Mouse (Mus musculus) heart, embryonic 15.5 days (tissue): ENCODE data around the gene Nubp1. TPM values are rescaled to one million over a fixed set of nuclear protein-coding genes. Genes with fewer than 3 reads are reported as not detected.

Experiments
- ATAC-seq: fragments of 200-750 bp; cut with Nextera tagmentation; replicated peaks from 2 replicates; pipeline ENCODE4 v1.8.0; 2017; ENCODE audit warnings: low read depth, moderate TSS enrichment; ENCODE audit not compliant: insufficient number of reproducible peaks, insufficient read depth, low FRiP score
- H3K27ac ChIP-seq: fragments of 300-500 bp; sonication (generic); 2 replicates; pipeline ENCODE4 v1.5.1; 2015; ENCODE audit warnings: mild to moderate bottlenecking, inconsistent platforms
- H3K27me3 ChIP-seq: fragments of 300-500 bp; sonication (generic); 2 replicates; pipeline ENCODE4 v1.6.1; 2015; ENCODE audit warnings: inconsistent platforms
- H3K36me3 ChIP-seq: fragments of 300-500 bp; sonication (generic); 2 replicates; pipeline ENCODE4 v1.6.1; 2015; ENCODE audit warnings: mild to moderate bottlenecking, inconsistent platforms
- H3K4me1 ChIP-seq: fragments of 300-500 bp; sonication (generic); replicated peaks from 2 replicates; pipeline ENCODE4 v1.6.1; 2015; ENCODE audit warnings: inconsistent platforms
- H3K4me2 ChIP-seq: fragments of 300-500 bp; sonication (generic); 2 replicates; pipeline ENCODE4 v1.6.1; 2015; ENCODE audit warnings: inconsistent platforms, mild to moderate bottlenecking, moderate library complexity
- H3K4me3 ChIP-seq: fragments of 300-500 bp; sonication (generic); 2 replicates; pipeline ENCODE4 v1.5.1; 2015; ENCODE audit warnings: mild to moderate bottlenecking, inconsistent platforms
- H3K9ac ChIP-seq: fragments of 300-500 bp; sonication (generic); 2 replicates; pipeline ENCODE4 v1.6.1; 2015; ENCODE audit warnings: mild to moderate bottlenecking, inconsistent platforms
- H3K9me3 ChIP-seq: fragments of 300-500 bp; sonication (generic); replicated peaks from 2 replicates; pipeline ENCODE4 v1.6.1; 2016; ENCODE audit warnings: inconsistent platforms
- WGBS: fragments of 180-500 bp; shearing (Covaris S2); methylation state at CpG from one replicate; pipeline ENCODE4 v1.1.7; 2015; ENCODE audit warnings: mixed read lengths; 5-methylcytosine and 5-hydroxymethylcytosine counted together
- polyA plus RNA-seq: library from polyadenylated mRNA; unstranded; fragments of >200 nt; fragmentation: Nextera tagmentation; extraction: Ambion mirVana; gene quantifications from 2 replicates; pipeline ENCODE4 v1.2.1, GENCODE M21; 2015

Nubp1 gene
- polyA plus RNA-seq, 1 experiment from 2014 or later: 28.7 TPM

DNA sequence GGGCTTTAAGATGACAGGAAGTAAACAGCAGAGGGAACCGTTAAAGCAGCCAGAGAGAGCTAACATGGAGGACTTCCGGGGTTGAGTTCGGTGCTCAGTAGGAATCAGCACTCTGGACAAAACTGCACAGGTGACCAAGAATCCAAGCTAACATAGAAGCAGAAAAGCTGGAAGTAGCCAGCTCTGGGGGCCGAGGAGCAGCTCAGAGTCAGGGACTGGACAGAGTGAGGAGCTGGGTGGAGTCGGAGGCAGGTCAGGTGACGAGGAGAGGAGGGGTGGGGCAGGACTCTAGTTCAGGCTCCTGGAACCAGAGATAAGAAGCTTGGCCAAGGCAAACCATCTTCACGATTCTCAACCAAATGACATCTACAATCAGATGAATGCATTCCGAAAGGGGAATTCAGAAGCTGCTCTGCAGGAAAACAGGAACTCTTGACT, 27.7 kb upstream of the Nubp1 start:
- no peak overlapping the region for H3K9ac ChIP-seq
- 18% methylated on average over 8 of the region's 8 CpGs for WGBS
- H3K4me2 ChIP-seq: peak overlapping the region; percentile 53
- H3K9me3 ChIP-seq: no peaks in the 10 kb centered on the region
- H3K4me1 ChIP-seq: peaks cover 9% of the 10 kb centered on the region
- ATAC-seq: 0 out of 2 replicates have a peak, but pooled peaks have one; percentile 58
- H3K27me3 ChIP-seq: 0 out of 2 replicates have a peak, but pooled peaks cover 6% of the 10 kb centered on the region
- H3K36me3 ChIP-seq: no peaks in the 10 kb centered on the region
- no peak overlapping the region for H3K27ac ChIP-seq
- H3K4me3 ChIP-seq: peak overlapping the region; percentile 17; the same call in 1 of the 2 replicates

DNA sequence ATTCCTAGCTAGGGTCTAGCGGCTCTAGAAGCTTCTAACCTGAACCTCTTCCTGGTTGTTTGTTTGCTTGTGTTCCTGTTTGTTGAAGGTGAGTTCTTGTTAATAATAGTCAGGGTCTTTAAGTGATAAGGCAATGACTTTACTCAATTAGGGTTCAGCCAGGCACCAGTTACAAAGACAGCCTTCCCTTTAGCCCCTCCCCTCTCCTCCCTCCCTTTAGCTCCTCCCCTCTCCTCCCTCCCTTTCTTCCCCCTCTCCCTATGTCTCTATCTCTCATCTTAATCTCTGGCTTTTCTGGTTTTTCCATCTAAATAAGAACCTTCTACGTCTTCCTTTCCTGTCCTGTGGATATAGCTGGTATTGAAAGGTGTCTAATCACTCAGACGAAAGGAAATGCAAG, 27.2 kb upstream of the Nubp1 start:
- 0 out of 2 replicates have a peak, but pooled peaks cover 6% of the 10 kb centered on the region for H3K27me3 ChIP-seq
- WGBS: 70% methylated on average over 3 of the region's 3 CpGs
- no peaks in the 10 kb centered on the region for H3K36me3 ChIP-seq
- no peak overlapping the region for H3K9ac ChIP-seq
- no peaks in the 10 kb centered on the region for H3K9me3 ChIP-seq
- peaks cover 9% of the 10 kb centered on the region for H3K4me1 ChIP-seq
- H3K4me3 ChIP-seq: peak overlapping the region; percentile 17; the same call in 1 of the 2 replicates
- no peak overlapping the region for H3K27ac ChIP-seq
- H3K4me2 ChIP-seq: peak overlapping the region; percentile 53
- ATAC-seq: no peak

DNA sequence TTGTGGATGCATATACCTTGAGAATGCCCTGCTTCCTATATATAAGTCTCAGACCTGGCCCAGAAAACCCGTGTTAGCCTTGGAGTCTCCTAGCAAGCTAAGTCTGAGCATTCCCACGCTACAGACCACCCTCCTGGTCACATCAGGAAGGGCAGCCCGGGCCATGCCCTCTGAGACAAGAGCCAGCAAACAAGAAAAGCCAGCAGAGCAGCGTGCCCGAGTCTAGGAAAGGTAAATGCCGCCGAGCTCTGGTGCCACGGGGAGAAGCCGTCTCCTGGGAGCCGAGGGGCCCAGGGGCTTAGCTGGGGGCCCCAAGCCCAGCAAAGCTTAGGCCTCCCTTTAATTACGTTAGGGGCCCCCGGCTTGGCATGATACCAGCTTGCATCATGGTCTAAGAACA, 26.5 kb upstream of the Nubp1 start:
- H3K9me3 ChIP-seq: no peaks in the 10 kb centered on the region
- 0 out of 2 replicates have a peak, but pooled peaks cover 6% of the 10 kb centered on the region for H3K27me3 ChIP-seq
- H3K4me1 ChIP-seq: peaks cover 9% of the 10 kb centered on the region
- H3K36me3 ChIP-seq: no peaks in the 10 kb centered on the region
- H3K27ac ChIP-seq: no peak overlapping the region
- 83% methylated on average over 12 of the region's 12 CpGs for WGBS
- no peak overlapping the region for H3K9ac ChIP-seq
- H3K4me3 ChIP-seq: no peak overlapping the region
- no peak for ATAC-seq
- H3K4me2 ChIP-seq: no peak overlapping the region

DNA sequence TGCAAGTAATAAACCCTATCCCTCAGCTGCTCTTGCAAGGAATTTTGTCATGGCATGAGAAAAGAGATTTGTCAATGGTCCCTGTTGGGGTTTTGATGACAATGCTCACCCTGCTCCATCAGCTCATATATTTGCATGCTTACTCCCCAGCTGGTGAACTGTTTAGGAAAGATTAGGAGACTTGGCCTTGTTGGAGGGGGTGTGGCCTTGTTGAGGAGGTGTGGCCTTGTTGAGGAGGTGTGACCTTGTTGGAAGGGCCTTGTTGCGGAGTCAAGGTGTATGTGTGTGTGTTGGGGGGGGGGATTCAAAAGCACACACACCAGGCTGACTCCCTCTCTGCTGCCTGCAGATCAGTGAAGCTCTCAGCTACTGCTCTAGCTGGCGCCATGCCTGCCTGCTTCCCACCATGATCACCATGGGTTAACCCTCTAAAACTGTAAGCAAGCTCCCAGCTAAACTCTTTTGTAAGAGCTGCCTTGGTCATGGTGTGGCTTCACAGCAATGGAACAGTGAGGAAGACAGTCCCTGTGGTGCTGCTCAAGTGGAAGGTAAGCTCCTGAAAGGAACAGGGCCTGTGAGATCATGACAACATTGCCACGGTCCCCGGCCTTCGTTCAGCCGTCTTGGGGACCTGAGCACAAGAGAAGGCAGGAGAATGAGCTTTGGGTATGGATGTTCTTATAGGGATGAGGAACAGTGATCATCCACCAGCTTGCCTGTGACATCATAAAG, 22.9 kb upstream of the Nubp1 start:
- H3K27ac ChIP-seq: no peak overlapping the region
- H3K9ac ChIP-seq: no peak overlapping the region
- no peak for ATAC-seq
- 91% methylated on average over 6 of the region's 6 CpGs for WGBS
- H3K36me3 ChIP-seq: no peaks in the 10 kb centered on the region
- H3K4me2 ChIP-seq: no peak overlapping the region
- 0 out of 2 replicates have a peak, but pooled peaks cover 6% of the 10 kb centered on the region for H3K27me3 ChIP-seq
- no peak overlapping the region for H3K4me3 ChIP-seq
- H3K4me1 ChIP-seq: peaks cover 9% of the 10 kb centered on the region
- H3K9me3 ChIP-seq: no peaks in the 10 kb centered on the region

DNA sequence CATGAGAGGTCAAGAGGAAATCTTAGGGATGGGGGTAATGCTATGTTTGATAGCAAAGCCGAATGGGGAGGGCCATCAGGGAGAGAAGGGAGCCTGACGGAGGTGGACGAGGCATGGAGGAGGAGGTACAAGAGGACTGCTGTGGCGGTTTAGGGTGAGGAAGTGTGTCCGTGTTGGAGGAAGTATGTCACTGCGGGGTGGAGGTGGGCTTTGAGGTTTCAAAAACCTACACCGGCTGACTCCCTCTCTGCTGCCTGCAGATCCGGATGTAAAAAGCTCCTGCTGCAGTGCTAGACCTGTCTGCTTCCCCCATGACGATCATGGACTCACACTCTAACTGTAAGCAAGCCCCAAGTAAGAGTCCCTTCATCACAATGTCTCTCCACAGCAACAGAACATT, 19.2 kb upstream of the Nubp1 start:
- no peaks in the 10 kb centered on the region for H3K36me3 ChIP-seq
- ATAC-seq: no peak
- no peak overlapping the region for H3K4me3 ChIP-seq
- WGBS: 74% methylated on average over 9 of the region's 9 CpGs
- no peak overlapping the region for H3K9ac ChIP-seq
- no peak overlapping the region for H3K27ac ChIP-seq
- 0 out of 2 replicates have a peak, but pooled peaks cover 4% of the 10 kb centered on the region for H3K27me3 ChIP-seq
- H3K9me3 ChIP-seq: no peaks in the 10 kb centered on the region
- no peak overlapping the region for H3K4me2 ChIP-seq
- H3K4me1 ChIP-seq: peaks cover 6% of the 10 kb centered on the region

DNA sequence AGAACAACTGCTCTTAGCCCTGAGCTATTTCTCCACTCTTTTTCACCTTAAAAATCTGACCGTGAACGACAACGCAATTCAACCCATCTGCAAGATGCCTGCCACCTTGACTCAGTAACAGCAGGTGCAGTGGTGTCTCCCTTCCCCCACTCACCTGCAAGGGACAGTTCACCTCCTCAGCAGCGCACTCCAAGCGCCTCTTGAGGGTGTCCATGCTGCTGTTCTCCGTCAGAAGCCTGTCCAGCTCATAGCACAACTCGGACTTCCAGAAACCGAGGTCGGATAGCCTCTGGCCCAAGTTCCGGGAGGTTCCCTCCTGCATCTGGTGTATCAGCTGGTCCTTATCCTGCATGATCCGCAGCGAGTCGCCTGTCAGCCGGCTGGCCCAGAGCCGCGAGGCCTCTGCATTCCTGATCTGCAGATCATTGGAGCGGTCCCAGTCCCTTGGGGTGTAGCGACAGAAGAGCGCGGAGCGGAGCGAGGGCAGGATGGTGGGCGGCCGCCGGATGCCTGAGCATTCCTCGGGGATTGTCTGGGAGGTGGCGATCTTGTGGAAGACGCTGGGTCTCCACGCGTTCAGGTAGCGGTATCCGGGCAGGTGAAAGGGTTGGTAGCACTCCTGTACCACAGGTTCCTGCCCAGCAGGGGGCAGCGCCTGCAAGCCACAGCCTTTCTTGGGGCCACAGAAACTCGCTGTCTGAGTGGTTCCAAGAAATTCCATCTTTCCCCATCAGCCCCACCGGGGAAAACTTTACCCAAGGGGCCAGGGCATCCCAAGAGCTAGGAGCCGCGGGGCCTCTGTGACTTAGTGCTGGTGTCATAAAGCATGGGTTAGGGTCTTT, 16.8 kb upstream of the Nubp1 start, which contains the start of gene Tekt5:
Tekt5 (minus strand) TSS at position 792 of the 842 bp plus-strand sequence.
- Histone ChIP-seq H3K9ac (0 out of 2 replicates have a peak within 1 kb of the TSS, but pooled peaks have one; percentile 5), H3K4me1 (peaks cover 6% of the 10 kb centered on the region), H3K9me3 (no peaks in the 10 kb centered on the region), H3K4me2 (peak within 1 kb of the TSS; percentile 72), H3K36me3 (no peaks in the 10 kb centered on the region), H3K4me3 (peak within 1 kb of the TSS; percentile 38), H3K27ac (no peak within 1 kb of the TSS), H3K27me3 (0 out of 2 replicates have a peak, but pooled peaks cover 4% of the 10 kb centered on the region)
- peak; percentile 45; the same call in 1 of the 2 replicates for ATAC-seq
- WGBS: 9% methylated on average over 37 of the region's 37 CpGs

DNA sequence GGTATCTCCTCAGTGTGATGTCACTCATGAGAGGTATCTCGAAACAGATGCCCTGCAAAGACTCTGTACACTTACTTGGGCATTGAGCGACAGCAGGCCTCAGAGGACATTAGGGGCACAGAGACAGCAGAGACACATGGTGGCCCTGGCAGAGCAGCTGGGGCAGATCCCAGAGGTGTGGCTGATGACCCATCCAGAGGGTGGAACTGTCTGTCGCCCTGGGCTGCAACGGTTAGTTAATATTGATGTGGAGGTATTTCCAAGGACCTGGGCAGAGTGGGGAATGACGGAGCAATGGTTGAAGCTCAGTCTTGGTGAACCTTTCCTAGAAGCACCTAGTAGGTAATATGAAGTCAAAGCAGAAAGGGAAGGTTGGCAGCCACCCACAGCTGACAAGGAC, 13.0 kb upstream of the Nubp1 start:
- Histone ChIP-seq H3K9ac (no peak overlapping the region), H3K27me3 (0 out of 2 replicates have a peak, but pooled peaks cover 4% of the 10 kb centered on the region), H3K4me1 (peaks cover 6% of the 10 kb centered on the region), H3K36me3 (no peaks in the 10 kb centered on the region), H3K4me2 (no peak overlapping the region), H3K9me3 (no peaks in the 10 kb centered on the region), H3K4me3 (no peak overlapping the region), H3K27ac (no peak overlapping the region)
- no peak for ATAC-seq
- WGBS: 62% methylated on average over 5 of the region's 5 CpGs

DNA sequence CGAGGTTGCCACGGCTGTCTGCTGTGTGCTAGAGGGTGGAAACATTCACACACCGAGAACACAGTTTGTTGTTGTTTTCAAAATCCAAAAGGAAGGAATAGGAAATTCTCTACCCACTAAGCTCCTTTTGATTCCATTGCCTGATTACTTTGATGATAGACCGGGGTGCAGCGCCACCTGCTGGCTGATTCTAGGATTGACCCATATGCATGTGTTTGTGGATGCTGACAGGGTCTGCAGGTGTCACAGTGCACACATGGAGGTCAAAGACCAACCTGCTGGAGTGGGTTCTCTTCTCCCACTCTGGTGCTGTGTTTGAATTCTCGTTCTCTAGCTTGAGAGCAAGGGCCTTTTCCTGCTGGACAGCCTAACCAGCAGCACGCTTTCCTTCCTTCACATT, 12.6 kb upstream of the Nubp1 start:
- H3K4me3 ChIP-seq: no peak overlapping the region
- no peak overlapping the region for H3K27ac ChIP-seq
- ATAC-seq: no peak
- no peaks in the 10 kb centered on the region for H3K36me3 ChIP-seq
- no peak overlapping the region for H3K4me2 ChIP-seq
- no peak overlapping the region for H3K9ac ChIP-seq
- no peaks in the 10 kb centered on the region for H3K9me3 ChIP-seq
- H3K4me1 ChIP-seq: peaks cover 6% of the 10 kb centered on the region
- 0 out of 2 replicates have a peak, but pooled peaks cover 4% of the 10 kb centered on the region for H3K27me3 ChIP-seq
- WGBS: 27% methylated on average over 7 of the region's 7 CpGs

DNA sequence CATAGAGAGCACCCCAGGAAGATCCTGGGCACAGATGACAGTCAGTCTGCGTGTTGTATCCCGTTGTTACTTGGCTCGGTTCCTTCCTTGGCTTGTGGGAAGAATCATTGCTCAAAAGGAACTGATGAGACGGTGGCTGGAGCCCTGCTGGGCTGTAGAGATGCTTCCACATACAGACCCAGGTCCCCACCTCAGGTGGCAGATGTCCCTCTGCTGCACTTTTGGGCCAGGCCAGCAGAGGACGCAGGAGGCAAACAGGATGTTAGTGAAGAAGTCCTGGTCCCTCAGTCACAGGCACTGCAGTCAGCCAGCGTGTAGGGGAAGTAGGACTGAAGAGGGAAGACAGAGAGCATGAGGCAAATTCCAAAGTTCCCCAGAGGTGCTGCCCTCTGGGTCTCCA, 4.2 kb downstream of the Nubp1 start:
- Histone ChIP-seq H3K36me3 (peaks cover 53% of the 10 kb centered on the region), H3K27ac (no peak overlapping the region), H3K4me3 (no peak overlapping the region), H3K4me1 (peaks cover 14% of the 10 kb centered on the region), H3K9ac (no peak overlapping the region), H3K4me2 (no peak overlapping the region), H3K9me3 (no peaks in the 10 kb centered on the region), H3K27me3 (no peaks in the 10 kb centered on the region)
- no peak for ATAC-seq
- WGBS: 82% methylated on average over 6 of the region's 6 CpGs

DNA sequence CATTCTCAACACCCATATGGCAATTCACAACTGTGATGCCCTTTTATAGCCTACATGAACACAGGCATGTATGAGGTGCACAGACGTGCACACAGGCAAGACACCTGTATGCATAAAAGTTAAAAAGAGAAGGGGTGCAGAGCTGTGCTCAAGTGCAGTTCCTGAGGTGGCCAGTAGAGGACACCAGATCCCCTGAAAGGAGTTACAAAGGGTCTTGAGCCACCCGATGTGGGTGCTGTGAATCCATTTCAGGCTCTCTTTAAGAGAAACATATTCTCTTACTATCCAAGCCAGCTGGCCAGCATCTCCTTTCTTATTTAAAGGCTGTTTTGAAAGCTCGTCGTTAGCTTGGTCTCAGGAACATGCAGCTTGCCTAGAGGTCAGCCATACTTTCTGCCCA, 5.1 kb downstream of the Nubp1 start:
- Histone ChIP-seq H3K9me3 (no peaks in the 10 kb centered on the region), H3K4me1 (peaks cover 10% of the 10 kb centered on the region), H3K4me3 (no peak overlapping the region), H3K36me3 (peaks cover 62% of the 10 kb centered on the region), H3K27ac (no peak overlapping the region), H3K4me2 (no peak overlapping the region), H3K27me3 (no peaks in the 10 kb centered on the region), H3K9ac (no peak overlapping the region)
- ATAC-seq: no peak
- 92% methylated on average over 4 of the region's 4 CpGs for WGBS

DNA sequence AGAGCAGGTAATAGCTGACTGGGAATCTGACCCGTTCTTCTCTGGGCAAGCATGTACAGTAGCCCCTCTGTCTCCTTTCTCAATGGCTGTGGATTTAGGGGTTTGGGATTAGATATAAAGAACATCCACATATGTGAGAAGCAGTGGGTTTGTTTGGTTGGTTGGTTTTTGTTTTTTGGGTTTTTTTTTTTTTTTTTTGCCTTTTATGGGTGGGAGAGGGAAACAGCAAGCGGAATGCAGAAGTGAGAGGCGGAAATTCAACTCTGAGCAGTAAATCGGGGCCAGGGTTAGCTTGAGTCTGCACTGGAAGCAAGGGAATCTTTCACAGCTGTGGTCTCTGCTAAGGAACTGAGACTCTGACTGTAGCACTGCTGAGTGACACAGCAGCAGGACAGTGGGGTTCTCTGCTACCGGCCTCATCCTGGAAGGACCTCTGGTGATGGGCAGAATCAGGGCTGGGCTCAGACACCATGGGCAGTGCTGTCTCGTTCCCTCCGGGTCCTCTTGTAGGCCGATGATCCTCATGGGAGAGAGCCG, 6.0 kb downstream of the Nubp1 start:
- WGBS: 92% methylated on average over 9 of the region's 9 CpGs
- H3K4me2 ChIP-seq: no peak overlapping the region
- ATAC-seq: no peak
- no peak overlapping the region for H3K9ac ChIP-seq
- peaks cover 69% of the 10 kb centered on the region for H3K36me3 ChIP-seq
- no peak overlapping the region for H3K27ac ChIP-seq
- no peaks in the 10 kb centered on the region for H3K9me3 ChIP-seq
- no peak overlapping the region for H3K4me3 ChIP-seq
- H3K27me3 ChIP-seq: no peaks in the 10 kb centered on the region
- peaks cover 3% of the 10 kb centered on the region for H3K4me1 ChIP-seq
